Mouse (Mus musculus): ENCODE measurements around the gene Scaf8. TPM values are rescaled to one million over a fixed set of nuclear protein-coding genes. Genes with fewer than 3 reads are reported as not detected.

The Scaf8 gene
- total and polyA plus RNA-seq, 3 experiments, result 23.9 to 47.3 (median 30.7) TPM

GRCm38 (mm10) chr17:3214852-3215251 lies 100.1 kb downstream of the Scaf8 start (continued):
- TF ChIP-seq CHD1 (IDR thresholded peaks at IDR 0.05; ENCODE audit: low read depth, low read length) (no peak), USF2 (conservative IDR thresholded peaks at IDR 0.05; ENCODE audit: low read depth, low read length) (no peak), TCF12 (IDR thresholded peaks at IDR 0.05; ENCODE audit: low read depth, low read length) (no peak)

- Histone ChIP-seq H3K79me2 (replicated peaks; ENCODE audit: control insufficient read depth, extremely low read depth, insufficient read depth, poor library complexity, severe bottlenecking) (peaks cover 2% of the 10 kb centered on the region), H3K4me1 (ENCODE audit: control insufficient read depth in 1 of 2, insufficient read depth in 2 of 2) (peaks cover 0 to 15% of the 10 kb centered on the region in 2 experiments; a peak in 1 of 4 replicates), H3K27ac (ENCODE audit: insufficient read depth, low read depth) (no peak overlapping the region), H3K36me3 (replicated peaks in 1 of 2; ENCODE audit: control insufficient read depth in 1 of 2, insufficient read depth in 1 of 2, low read length in 1 of 2) (peaks cover 35 to 68% of the 10 kb centered on the region in 2 experiments), H3K4me3 (replicated peaks in 1 of 3; ENCODE audit: low read depth in 2 of 3, low read length in 2 of 3, poor library complexity in 1 of 3) (no peak overlapping the region), H3K9me3 (replicated peaks; ENCODE audit: low read length) (no peaks in the 10 kb centered on the region), H3K27me3 (replicated peaks) (no peaks in the 10 kb centered on the region), H3K4me2 (ENCODE audit: insufficient read depth, low read depth, poor library complexity, severe bottlenecking) (no peak overlapping the region), H3K9ac (ENCODE audit: insufficient read depth, low read depth) (no peak overlapping the region)
- in situ Hi-C loops (cut with MboI; ENCODE audit: low pct_ligation_motif_present, low pct_unique_long_range_greater_than_20kb, low sequenced_read_pairs), result no loop called here
- dilution Hi-C loops (cut with MboI; ENCODE audit: extremely low pct_ligation_motif_present, extremely low pct_unique_long_range_greater_than_20kb, low sequenced_read_pairs), result no loop called here
- DNase-seq (ENCODE audit: extremely low read depth), result no peak
- TF ChIP-seq MYC (IDR thresholded peaks at IDR 0.05; ENCODE audit: low read depth, low read length) (no peak), SIN3A (IDR thresholded peaks at IDR 0.05; ENCODE audit: low read length) (no peak), RCOR1 (conservative IDR thresholded peaks at IDR 0.05; ENCODE audit: low read depth, low read length) (no peak), CTCF (conservative IDR thresholded peaks at IDR 0.05 in 1 of 2, IDR thresholded peaks at IDR 0.05 in 1 of 2; ENCODE audit: low read depth in 2 of 2, low read length in 2 of 2) (no peak), POLR2AphosphoS2 (IDR thresholded peaks at IDR 0.05; ENCODE audit: low read depth, low read length) (no peak), KAT2A (IDR thresholded peaks at IDR 0.05; ENCODE audit: insufficient replicate concordance, low read length) (no peak), GABPA (IDR thresholded peaks at IDR 0.05; ENCODE audit: insufficient replicate concordance, low read depth, low read length) (no peak), ETS1 (conservative IDR thresholded peaks at IDR 0.05; ENCODE audit: low read depth, low read length) (no peak), E2F4 (IDR thresholded peaks at IDR 0.05; ENCODE audit: insufficient replicate concordance, low read depth, low read length) (no peak)
These were observed 102.3 kb downstream of the Scaf8 start for GRCm38 (mm10) chr17:3217023-3217422.

- Histone ChIP-seq H3K4me3 (replicated peaks in 1 of 3; ENCODE audit: low read depth in 2 of 3, low read length in 2 of 3, poor library complexity in 1 of 3) (no peak overlapping the region), H3K27me3 (replicated peaks) (no peaks in the 10 kb centered on the region), H3K4me1 (ENCODE audit: control insufficient read depth in 1 of 2, insufficient read depth in 2 of 2) (peaks cover 0 to 29% of the 10 kb centered on the region in 2 experiments; a peak in 2 of 4 replicates), H3K27ac (ENCODE audit: insufficient read depth, low read depth) (no peak overlapping the region), H3K4me2 (ENCODE audit: insufficient read depth, low read depth, poor library complexity, severe bottlenecking) (no peak overlapping the region), H3K79me2 (replicated peaks; ENCODE audit: control insufficient read depth, extremely low read depth, insufficient read depth, poor library complexity, severe bottlenecking) (peaks cover 4% of the 10 kb centered on the region), H3K36me3 (replicated peaks in 1 of 2; ENCODE audit: control insufficient read depth in 1 of 2, insufficient read depth in 1 of 2, low read length in 1 of 2) (peaks cover 29 to 61% of the 10 kb centered on the region in 2 experiments), H3K9ac (ENCODE audit: insufficient read depth, low read depth) (no peak overlapping the region), H3K9me3 (replicated peaks; ENCODE audit: low read length) (no peaks in the 10 kb centered on the region)
- dilution Hi-C loops (cut with MboI; ENCODE audit: extremely low pct_ligation_motif_present, extremely low pct_unique_long_range_greater_than_20kb, low sequenced_read_pairs) (no loop called here), in situ Hi-C loops (cut with MboI; ENCODE audit: low pct_ligation_motif_present, low pct_unique_long_range_greater_than_20kb, low sequenced_read_pairs) (no loop called here)
- no peak for TF ChIP-seq RAD21 (IDR thresholded peaks at IDR 0.05; ENCODE audit: low read depth, low read length)
- DNase-seq (ENCODE audit: extremely low read depth), result no peak
These were observed 103.6 kb downstream of the Scaf8 start for GRCm38 (mm10) chr17:3218364-3218763.
